Mouse (Mus musculus): ENCODE measurements at regions not wholly inside any gene's neighbourhood (a gene's known extent, or its start where the extent isn't known, plus 50 kb on each side); places are given as distances from the start of the nearest gene placed in this dataset.

- H3K4me2 ChIP-seq, result no peak overlapping the region
- WGBS (ENCODE audit: insufficient replicate concordance), result 89% methylated on average over 2 of the region's 2 CpGs
- ATAC-seq (replicated peaks; ENCODE audit: insufficient number of reproducible peaks, low FRiP score, low TSS enrichment), result no peak
- H3K4me3 ChIP-seq (ENCODE audit: low read depth, low read length), result no peak overlapping the region
- no peak overlapping the region for H3K9ac ChIP-seq (ENCODE audit: low read depth, low read length)
- no peaks in the 10 kb centered on the region for H3K27me3 ChIP-seq (ENCODE audit: control insufficient read depth, insufficient read depth, low read length)
- H3K27ac ChIP-seq (ENCODE audit: low read depth, low read length), result no peak overlapping the region
- no peaks in the 10 kb centered on the region for H3K36me3 ChIP-seq (ENCODE audit: control insufficient read depth, insufficient read depth, low read length)
- no peaks in the 10 kb centered on the region; the same call in 1 of the 2 replicates for H3K4me1 ChIP-seq (ENCODE audit: control insufficient read depth, insufficient read depth, low read length)
- H3K9me3 ChIP-seq (replicated peaks; ENCODE audit: control insufficient read depth, low read length), result no peaks in the 10 kb centered on the region
Measured at GRCm38 (mm10) chr10:44976815-44977214, 90.2 kb upstream of the Prep start.

- no peaks in the 10 kb centered on the region for H3K36me3 ChIP-seq (ENCODE audit: control insufficient read depth, insufficient read depth, low read length)
- WGBS (ENCODE audit: insufficient replicate concordance), result 74% methylated on average over 2 of the region's 2 CpGs
- no peak overlapping the region for H3K9ac ChIP-seq (ENCODE audit: low read depth, low read length)
- H3K4me2 ChIP-seq, result no peak overlapping the region
- no peaks in the 10 kb centered on the region for H3K9me3 ChIP-seq (replicated peaks; ENCODE audit: control insufficient read depth, low read length)
- no peak overlapping the region for H3K4me3 ChIP-seq (ENCODE audit: low read depth, low read length)
- ATAC-seq (replicated peaks; ENCODE audit: insufficient number of reproducible peaks, low FRiP score, low TSS enrichment), result no peak
- no peaks in the 10 kb centered on the region for H3K4me1 ChIP-seq (ENCODE audit: control insufficient read depth, insufficient read depth, low read length)
- H3K27me3 ChIP-seq (ENCODE audit: control insufficient read depth, insufficient read depth, low read length), result no peaks in the 10 kb centered on the region
- H3K27ac ChIP-seq (ENCODE audit: low read depth, low read length), result no peak overlapping the region
Measured at GRCm38 (mm10) chr10:44971911-44972310, 95.1 kb upstream of the Prep start.

GRCm38 (mm10) chr10:44959968-44960367, 107.0 kb upstream of the Prep start:
- H3K27me3 ChIP-seq (ENCODE audit: control insufficient read depth, insufficient read depth, low read length), result no peaks in the 10 kb centered on the region
- H3K27ac ChIP-seq (ENCODE audit: low read depth, low read length), result no peak overlapping the region
- no peaks in the 10 kb centered on the region for H3K9me3 ChIP-seq (replicated peaks; ENCODE audit: control insufficient read depth, low read length)
- H3K36me3 ChIP-seq (ENCODE audit: control insufficient read depth, insufficient read depth, low read length), result no peaks in the 10 kb centered on the region
- H3K4me1 ChIP-seq (ENCODE audit: control insufficient read depth, insufficient read depth, low read length), result no peaks in the 10 kb centered on the region
- ATAC-seq (replicated peaks; ENCODE audit: insufficient number of reproducible peaks, low FRiP score, low TSS enrichment), result no peak
- H3K4me2 ChIP-seq, result no peak overlapping the region
- H3K4me3 ChIP-seq (ENCODE audit: low read depth, low read length), result no peak overlapping the region
- H3K9ac ChIP-seq (ENCODE audit: low read depth, low read length), result no peak overlapping the region
- 83% methylated on average over 3 of the region's 3 CpGs for WGBS (ENCODE audit: insufficient replicate concordance)

- Histone ChIP-seq H3K9ac (ENCODE audit: low read depth, low read length) (no peak overlapping the region), H3K4me2 (no peak overlapping the region), H3K27me3 (ENCODE audit: control insufficient read depth, insufficient read depth, low read length) (no peaks in the 10 kb centered on the region), H3K36me3 (ENCODE audit: control insufficient read depth, insufficient read depth, low read length) (no peaks in the 10 kb centered on the region), H3K27ac (ENCODE audit: low read depth, low read length) (no peak overlapping the region), H3K9me3 (replicated peaks; ENCODE audit: control insufficient read depth, low read length) (no peaks in the 10 kb centered on the region), H3K4me3 (ENCODE audit: low read depth, low read length) (no peak overlapping the region), H3K4me1 (ENCODE audit: control insufficient read depth, insufficient read depth, low read length) (no peaks in the 10 kb centered on the region)
- ATAC-seq (replicated peaks; ENCODE audit: insufficient number of reproducible peaks, low FRiP score, low TSS enrichment), result no peak
- 61% methylated on average over 1 of the region's 1 CpGs for WGBS (ENCODE audit: insufficient replicate concordance)
Measured at GRCm38 (mm10) chr10:44945205-44945725, 121.7 kb upstream of the Prep start.

- Histone ChIP-seq H3K4me3 (ENCODE audit: low read depth, low read length) (no peak overlapping the region), H3K27ac (ENCODE audit: low read depth, low read length) (no peak overlapping the region), H3K4me1 (ENCODE audit: control insufficient read depth, insufficient read depth, low read length) (no peaks in the 10 kb centered on the region), H3K36me3 (ENCODE audit: control insufficient read depth, insufficient read depth, low read length) (no peaks in the 10 kb centered on the region), H3K4me2 (no peak overlapping the region), H3K9me3 (replicated peaks; ENCODE audit: control insufficient read depth, low read length) (no peaks in the 10 kb centered on the region), H3K9ac (ENCODE audit: low read depth, low read length) (no peak overlapping the region), H3K27me3 (ENCODE audit: control insufficient read depth, insufficient read depth, low read length) (no peaks in the 10 kb centered on the region; the same call in 1 of the 2 replicates)
- no peak for ATAC-seq (replicated peaks; ENCODE audit: insufficient number of reproducible peaks, low FRiP score, low TSS enrichment)
- 52% methylated on average over 1 of the region's 1 CpGs for WGBS (ENCODE audit: insufficient replicate concordance)
Measured at GRCm38 (mm10) chr10:44939403-44939802, 127.6 kb upstream of the Prep start.

- H3K9me3 ChIP-seq (replicated peaks; ENCODE audit: control insufficient read depth, low read length), result no peaks in the 10 kb centered on the region
- H3K4me1 ChIP-seq (ENCODE audit: control insufficient read depth, insufficient read depth, low read length), result no peaks in the 10 kb centered on the region
- no peak overlapping the region for H3K27ac ChIP-seq (ENCODE audit: low read depth, low read length)
- 84% methylated on average over 5 of the region's 5 CpGs for WGBS (ENCODE audit: insufficient replicate concordance)
- no peak overlapping the region for H3K9ac ChIP-seq (ENCODE audit: low read depth, low read length)
- H3K27me3 ChIP-seq (ENCODE audit: control insufficient read depth, insufficient read depth, low read length), result no peaks in the 10 kb centered on the region; the same call in 1 of the 2 replicates
- ATAC-seq (replicated peaks; ENCODE audit: insufficient number of reproducible peaks, low FRiP score, low TSS enrichment), result no peak
- H3K36me3 ChIP-seq (ENCODE audit: control insufficient read depth, insufficient read depth, low read length), result no peaks in the 10 kb centered on the region
- no peak overlapping the region for H3K4me2 ChIP-seq
- no peak overlapping the region for H3K4me3 ChIP-seq (ENCODE audit: low read depth, low read length)
Measured at GRCm38 (mm10) chr10:44936976-44937500, 130.0 kb upstream of the Prep start.

GRCm38 (mm10) chr10:44930796-44931195, 136.2 kb upstream of the Prep start:
- ATAC-seq (replicated peaks; ENCODE audit: insufficient number of reproducible peaks, low FRiP score, low TSS enrichment), result no peak

GRCm38 (mm10) chr10:44913751-44914388, 153.1 kb upstream of the Prep start:
- Histone ChIP-seq H3K9ac (ENCODE audit: low read depth, low read length) (no peak overlapping the region), H3K27me3 (ENCODE audit: control insufficient read depth, insufficient read depth, low read length) (no peaks in the 10 kb centered on the region), H3K9me3 (replicated peaks; ENCODE audit: control insufficient read depth, low read length) (no peaks in the 10 kb centered on the region), H3K4me3 (ENCODE audit: low read depth, low read length) (no peak overlapping the region), H3K4me1 (ENCODE audit: control insufficient read depth, insufficient read depth, low read length) (no peaks in the 10 kb centered on the region), H3K4me2 (no peak overlapping the region), H3K27ac (ENCODE audit: low read depth, low read length) (no peak overlapping the region), H3K36me3 (ENCODE audit: control insufficient read depth, insufficient read depth, low read length) (no peaks in the 10 kb centered on the region)
- 68% methylated on average over 8 of the region's 8 CpGs for WGBS (ENCODE audit: insufficient replicate concordance)
- ATAC-seq (replicated peaks; ENCODE audit: insufficient number of reproducible peaks, low FRiP score, low TSS enrichment), result no peak

More at GRCm38 (mm10) chr10:44930796-44931195, 136.2 kb upstream of the Prep start:
- 95% methylated on average over 2 of the region's 2 CpGs for WGBS (ENCODE audit: insufficient replicate concordance)
- H3K4me1 ChIP-seq (ENCODE audit: control insufficient read depth, insufficient read depth, low read length), result no peaks in the 10 kb centered on the region
- H3K9ac ChIP-seq (ENCODE audit: low read depth, low read length), result no peak overlapping the region
- no peak overlapping the region for H3K4me2 ChIP-seq
- H3K9me3 ChIP-seq (replicated peaks; ENCODE audit: control insufficient read depth, low read length), result no peaks in the 10 kb centered on the region
- no peak overlapping the region for H3K27ac ChIP-seq (ENCODE audit: low read depth, low read length)
- no peaks in the 10 kb centered on the region for H3K36me3 ChIP-seq (ENCODE audit: control insufficient read depth, insufficient read depth, low read length)
- no peak overlapping the region for H3K4me3 ChIP-seq (ENCODE audit: low read depth, low read length)
- no peaks in the 10 kb centered on the region; the same call in 1 of the 2 replicates for H3K27me3 ChIP-seq (ENCODE audit: control insufficient read depth, insufficient read depth, low read length)

GRCm38 (mm10) chr10:44904520-44904919, 162.5 kb upstream of the Prep start:
- no peak overlapping the region for H3K4me3 ChIP-seq (ENCODE audit: low read depth, low read length)
- no peak overlapping the region for H3K4me2 ChIP-seq
- no peak for ATAC-seq (replicated peaks; ENCODE audit: insufficient number of reproducible peaks, low FRiP score, low TSS enrichment)
- no peaks in the 10 kb centered on the region for H3K4me1 ChIP-seq (ENCODE audit: control insufficient read depth, insufficient read depth, low read length)
- peaks cover 2% of the 10 kb centered on the region; the same call in 1 of the 2 replicates for H3K9me3 ChIP-seq (replicated peaks; ENCODE audit: control insufficient read depth, low read length)
- H3K36me3 ChIP-seq (ENCODE audit: control insufficient read depth, insufficient read depth, low read length), result no peaks in the 10 kb centered on the region
- H3K9ac ChIP-seq (ENCODE audit: low read depth, low read length), result no peak overlapping the region
- no peak overlapping the region for H3K27ac ChIP-seq (ENCODE audit: low read depth, low read length)
- WGBS (ENCODE audit: insufficient replicate concordance), result 88% methylated on average over 4 of the region's 4 CpGs
- no peaks in the 10 kb centered on the region for H3K27me3 ChIP-seq (ENCODE audit: control insufficient read depth, insufficient read depth, low read length)
